Mouse (Mus musculus) embryonic stem cell, embryonic (primary cell): ENCODE measurements around the gene Ifnar2.

Experiments
- CTCF ChIA-PET, 4 experiments: fragments of 300-600 bp in 2 of 4; fragments of 350-600 bp in 2 of 4; sonication (Branson Sonifier 250); formaldehyde crosslinking; loops; one replicate each; lab custom pipeline; 2022; ENCODE audit warnings: inconsistent platforms in 2 of 4; lab: Charles Lee
- POLR2A ChIA-PET, 4 experiments: fragments of 300-600 bp in 2 of 4; fragments of 350-600 bp in 2 of 4; sonication (Branson Sonifier 250); formaldehyde crosslinking; loops; one replicate each; lab custom pipeline; 2022; ENCODE audit warnings: antibody characterized with exemption in 4 of 4, inconsistent platforms in 1 of 4; lab: Charles Lee

The Ifnar2 gene

DNA sequence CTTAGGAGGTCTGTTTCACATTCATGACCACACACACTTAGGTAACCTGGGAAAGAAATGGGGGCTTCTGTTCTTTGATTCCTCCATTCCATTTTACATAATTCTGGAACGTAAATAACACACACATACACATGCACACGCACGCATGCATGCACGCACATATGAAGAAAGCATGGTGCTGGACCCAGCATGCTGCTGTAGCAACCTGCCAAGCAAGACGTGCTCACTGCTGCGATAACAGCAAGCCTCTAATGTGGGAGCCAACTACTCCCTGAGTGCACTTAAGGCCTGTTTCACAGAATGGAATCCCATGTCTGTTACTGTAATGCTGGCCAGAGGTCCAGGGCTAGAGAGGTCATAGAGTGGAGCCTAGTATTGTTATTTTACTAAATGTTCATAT is 19.4 kb upstream of the Ifnar2 start:
- CTCF ChIA-PET = interaction anchor here in 3 of 4 experiments (0.5 to 1.5 kb wide), 9 partner anchors 83 to 272 kb away, joined by 3 to 11 read pairs (median 4); partner anchors contain the start of genes Olig1 (in 1 of the 3) and Olig2 (in 1 of the 3)
- POLR2A ChIA-PET = no interaction called here

DNA sequence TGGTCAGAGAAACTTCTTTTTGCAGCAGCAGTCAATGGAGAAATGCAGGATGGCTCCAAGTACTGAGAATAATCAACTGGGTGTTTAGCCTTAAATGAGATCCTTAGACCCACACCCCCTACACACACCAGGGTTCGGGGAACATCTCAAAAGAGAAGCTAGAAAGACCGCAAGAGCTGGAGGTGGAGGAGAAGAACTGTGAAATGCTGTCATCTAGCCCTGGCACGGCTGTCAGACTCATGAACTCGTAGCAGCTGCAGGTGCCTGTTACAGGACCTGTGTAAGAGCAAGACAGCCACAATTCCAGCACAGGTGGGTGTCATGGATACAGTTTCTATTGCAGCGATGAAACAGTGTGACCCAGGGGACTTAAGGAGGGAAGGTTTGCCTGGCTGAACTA is 18.9 kb upstream of the Ifnar2 start:
- POLR2A ChIA-PET = interaction anchor here in 2 of 4 experiments (0.6 to 0.8 kb wide), 2 partner anchors 111 to 166 kb away, joined by 3 to 4 read pairs; no protein-coding TSS in a partner anchor
- CTCF ChIA-PET = interaction anchor here in 2 of 4 experiments (0.5 to 2.0 kb wide), 4 partner anchors 128 to 273 kb away, joined by 3 to 5 read pairs (median 4); partner anchors contain the start of gene Olig2 (in 1 of the 2)

DNA sequence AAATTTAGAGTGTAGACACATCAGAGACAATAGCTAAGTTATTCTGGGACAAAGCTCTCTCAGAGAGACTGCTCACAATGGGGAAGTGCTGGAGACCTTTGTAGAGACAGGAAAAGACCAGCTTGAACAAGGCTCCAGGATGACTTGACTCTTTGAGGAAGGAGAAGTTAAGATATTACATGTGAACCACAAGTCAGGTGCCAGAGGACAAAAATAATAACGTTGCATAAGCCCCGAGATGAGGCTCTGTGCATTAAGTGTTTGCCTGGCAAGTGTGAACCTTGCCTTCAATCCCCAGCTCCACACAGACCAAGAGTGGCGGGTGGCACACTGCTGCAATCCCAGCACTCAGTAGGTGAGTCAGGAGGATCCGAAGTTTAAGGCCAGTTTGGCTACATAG is 18.0 kb upstream of the Ifnar2 start:
- ChIA-PET POLR2A (no interaction called here), CTCF (interaction anchor here in 1 of 4 experiments (2.0 kb wide), 1 partner anchor 129 kb away, joined by 5 read pairs; the partner anchor contains the start of gene Olig2)

- POLR2A ChIA-PET = no interaction called here
Observed at GRCm38 (mm10) chr16:91355160-91355559, 17.4 kb upstream of the Ifnar2 start.

GRCm38 (mm10) chr16:91356760-91357525 is 15.6 kb upstream of the Ifnar2 start:
- POLR2A ChIA-PET = interaction anchor here in 2 of 4 experiments (1.0 to 2.2 kb wide), 2 partner anchors 38 to 49 kb away, joined by 3 to 5 read pairs; partner anchors contain the start of gene Il10rb (in 1 of the 2)
- CTCF ChIA-PET = interaction anchor here in 2 of 4 experiments (0.6 to 1.4 kb wide), 3 partner anchors 93 to 278 kb away, joined by 3 read pairs; no protein-coding TSS in a partner anchor

More at GRCm38 (mm10) chr16:91355160-91355559, 17.4 kb upstream of the Ifnar2 start:
- CTCF ChIA-PET = interaction anchor here in 1 of 4 experiments (2.0 kb wide), 1 partner anchor 130 kb away, joined by 5 read pairs; the partner anchor contains the start of gene Olig2

GRCm38 (mm10) chr16:91357526-91357900 is 15.1 kb upstream of the Ifnar2 start:
- ChIA-PET CTCF (interaction anchor here in 2 of 4 experiments (0.6 to 1.7 kb wide), 7 partner anchors 8 to 279 kb away, joined by 3 to 11 read pairs (median 3); no protein-coding TSS in a partner anchor), POLR2A (interaction anchor here in 2 of 4 experiments (0.8 to 2.2 kb wide), 3 partner anchors 10 to 48 kb away, joined by 3 to 5 read pairs (median 3); partner anchors contain the start of gene Il10rb (in 1 of the 2))

DNA sequence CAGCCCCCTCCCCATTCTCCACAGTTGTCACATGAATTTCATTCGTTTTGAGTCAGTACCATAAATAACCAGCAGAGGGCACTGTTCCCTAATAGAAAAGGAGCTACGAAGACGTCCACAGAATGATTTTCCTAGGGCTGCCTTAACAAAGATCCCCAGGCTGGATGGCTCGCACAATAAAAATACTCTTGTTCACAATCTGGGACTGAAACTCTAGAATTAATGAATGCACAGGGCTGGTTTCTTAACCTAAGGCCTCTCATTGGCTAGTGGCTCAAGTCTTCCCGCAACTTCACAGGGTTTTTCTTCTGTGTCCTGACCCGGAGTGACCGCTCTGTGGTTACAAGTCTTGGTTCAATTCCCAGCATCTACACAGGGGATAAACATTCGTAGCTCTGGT is 14.0 kb upstream of the Ifnar2 start:
- ChIA-PET POLR2A (interaction anchor here (0.6 to 2.2 kb wide), 8 partner anchors 11 to 1117 kb away, joined by 3 to 5 read pairs (median 3); partner anchors contain the start of gene Il10rb (in 1 of the 4)), CTCF (interaction anchor here (0.6 to 1.7 kb wide), 56 partner anchors 9 to 1257 kb away, joined by 3 to 11 read pairs (median 4); partner anchors contain the start of genes Ifnar2 (in 2 of the 4), Il10rb (in 2 of the 4) and Dnajc28 (in 1 of the 4))

DNA sequence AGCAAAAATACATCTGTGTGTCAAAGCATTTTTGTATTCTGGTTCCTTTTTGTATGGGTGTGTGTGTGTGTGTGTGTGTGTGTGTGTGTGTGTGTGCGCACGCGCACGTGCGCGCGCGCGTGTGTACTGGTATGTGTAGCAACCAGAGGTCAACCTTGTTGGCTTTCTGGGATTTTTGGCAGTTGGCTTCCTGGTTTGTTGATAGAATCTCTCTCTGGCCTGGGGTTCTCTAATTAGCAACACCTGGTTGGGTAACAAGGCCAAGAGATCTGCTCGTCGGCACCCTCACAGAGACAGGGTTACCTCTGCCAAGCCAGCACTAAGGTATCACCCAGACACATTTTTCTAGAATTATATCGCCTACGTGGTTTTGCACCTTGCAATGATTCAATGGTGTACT is 13.1 kb upstream of the Ifnar2 start:
- POLR2A ChIA-PET = interaction anchor here in 1 of 4 experiments (0.9 to 1.0 kb wide), 2 partner anchors 20 to 529 kb away, joined by 3 read pairs; no protein-coding TSS in a partner anchor
- CTCF ChIA-PET = interaction anchor here in 2 of 4 experiments (1.1 to 1.5 kb wide), 2 partner anchors 90 to 154 kb away, joined by 4 to 7 read pairs; no protein-coding TSS in a partner anchor

DNA sequence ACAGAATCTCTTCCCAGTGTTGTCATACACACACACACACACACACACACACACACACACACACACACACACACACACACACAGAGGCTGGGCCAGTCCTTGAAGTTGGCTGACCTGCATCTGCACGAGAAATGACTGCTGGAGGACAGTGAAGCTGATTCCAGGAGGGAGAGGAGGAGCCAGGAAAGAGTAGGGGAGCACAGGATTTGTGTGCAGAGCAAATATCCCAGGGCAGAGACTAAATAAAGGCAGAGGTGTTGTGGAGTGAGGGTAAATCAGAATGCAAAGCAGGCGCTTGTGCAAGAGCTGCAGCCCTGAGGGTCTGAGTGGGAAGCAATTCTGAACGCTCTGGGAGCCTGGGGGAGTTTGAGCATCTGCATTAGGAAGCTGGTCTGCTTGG is 12.4 kb upstream of the Ifnar2 start:
- ChIA-PET CTCF (interaction anchor here in 2 of 4 experiments (0.5 to 0.6 kb wide), 2 partner anchors 30 to 90 kb away, joined by 3 read pairs; partner anchors contain the start of gene Olig1 (in 1 of the 2)), POLR2A (interaction anchor here in 1 of 4 experiments (0.9 kb wide), 1 partner anchor 19 kb away, joined by 3 read pairs; no protein-coding TSS in a partner anchor)

- POLR2A ChIA-PET = interaction anchor here in 1 of 4 experiments (1.8 kb wide), 1 partner anchor 123 kb away, joined by 5 read pairs; the partner anchor contains the start of gene Ifnar1
- CTCF ChIA-PET = interaction anchor here in 1 of 4 experiments (0.7 kb wide), 1 partner anchor 989 kb away, joined by 4 read pairs; no protein-coding TSS in a partner anchor
Observed at GRCm38 (mm10) chr16:91362006-91362405, 10.6 kb upstream of the Ifnar2 start.

DNA sequence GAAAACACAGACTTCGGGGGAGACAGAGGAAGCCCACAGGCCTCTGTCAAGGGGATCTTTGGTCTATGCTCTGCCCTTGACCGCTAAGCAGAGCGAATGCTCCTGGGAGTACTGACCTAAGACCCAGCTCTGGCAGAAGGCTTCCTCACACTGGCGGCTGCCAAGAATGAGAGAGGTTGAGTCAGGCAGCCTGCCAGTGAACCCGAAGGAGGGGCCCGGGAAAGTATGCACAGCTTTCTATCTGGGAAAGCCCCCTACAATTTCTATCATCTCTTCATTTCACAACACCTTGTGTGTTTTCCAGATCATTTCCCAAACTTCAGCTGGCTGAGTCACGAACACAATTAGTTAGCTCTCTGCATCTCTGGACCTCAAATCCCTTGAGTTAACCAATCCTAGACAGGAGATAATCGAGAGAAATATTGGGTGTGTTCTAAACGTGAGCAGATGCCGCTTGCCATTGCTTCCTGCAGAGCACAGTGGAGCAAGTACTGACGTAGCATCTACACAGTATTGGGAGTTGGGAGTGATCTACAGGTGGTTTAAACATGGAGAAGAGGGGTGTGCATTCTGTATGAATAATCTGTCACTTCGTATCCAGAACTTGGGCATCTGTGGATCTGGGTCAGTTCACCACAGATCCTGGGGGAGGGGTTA is 9.8 kb upstream of the Ifnar2 start:
- ChIA-PET POLR2A (no interaction called here), CTCF (interaction anchor here in 1 of 4 experiments (0.7 kb wide), 1 partner anchor 365 kb away, joined by 3 read pairs; no protein-coding TSS in a partner anchor)

DNA sequence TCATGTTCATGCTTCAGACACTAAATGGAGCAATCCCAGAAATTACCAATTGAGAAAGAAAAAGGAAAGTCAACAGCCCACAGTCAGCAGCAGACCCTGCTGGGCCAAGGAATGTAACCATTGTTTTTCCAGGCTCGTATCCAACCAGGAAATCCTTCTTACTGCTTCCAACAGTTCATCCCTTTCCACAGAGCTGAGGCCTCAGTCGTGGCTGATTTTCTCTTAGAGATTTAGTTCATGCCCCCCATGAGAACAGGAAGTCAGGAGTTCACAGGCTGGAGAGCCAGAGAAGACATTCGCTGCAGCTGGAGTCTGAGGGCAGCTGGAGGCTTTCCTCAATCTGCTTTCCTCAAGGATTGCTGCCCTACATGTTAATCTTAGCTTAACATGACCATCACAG is 9.1 kb upstream of the Ifnar2 start:
- POLR2A ChIA-PET = interaction anchor here in 1 of 4 experiments (0.9 kb wide), 1 partner anchor 16 kb away, joined by 4 read pairs; no protein-coding TSS in a partner anchor
- CTCF ChIA-PET = no interaction called here

GRCm38 (mm10) chr16:91366567-91366966 is 6.0 kb upstream of the Ifnar2 start:
- ChIA-PET POLR2A (interaction anchor here in 2 of 4 experiments (0.5 kb wide), 2 partner anchors 15 to 569 kb away, joined by 3 read pairs; no protein-coding TSS in a partner anchor), CTCF (no interaction called here)

- POLR2A ChIA-PET = no interaction called here
- CTCF ChIA-PET = no interaction called here
Observed at GRCm38 (mm10) chr16:91367066-91367465, 5.5 kb upstream of the Ifnar2 start.

GRCm38 (mm10) chr16:91373473-91374252 is 1.1 kb downstream of the Ifnar2 start:
- POLR2A ChIA-PET = interaction anchor here in 3 of 4 experiments (0.5 to 1.6 kb wide), 10 partner anchors 9 to 624 kb away, joined by 3 to 8 read pairs (median 3); partner anchors contain the start of genes Gart (in 1 of the 3), Il10rb (in 1 of the 3) and Son (in 1 of the 3)
- CTCF ChIA-PET = interaction anchor here in 2 of 4 experiments (0.6 to 1.9 kb wide), 3 partner anchors 15 to 296 kb away, joined by 3 to 8 read pairs (median 4); no protein-coding TSS in a partner anchor

DNA sequence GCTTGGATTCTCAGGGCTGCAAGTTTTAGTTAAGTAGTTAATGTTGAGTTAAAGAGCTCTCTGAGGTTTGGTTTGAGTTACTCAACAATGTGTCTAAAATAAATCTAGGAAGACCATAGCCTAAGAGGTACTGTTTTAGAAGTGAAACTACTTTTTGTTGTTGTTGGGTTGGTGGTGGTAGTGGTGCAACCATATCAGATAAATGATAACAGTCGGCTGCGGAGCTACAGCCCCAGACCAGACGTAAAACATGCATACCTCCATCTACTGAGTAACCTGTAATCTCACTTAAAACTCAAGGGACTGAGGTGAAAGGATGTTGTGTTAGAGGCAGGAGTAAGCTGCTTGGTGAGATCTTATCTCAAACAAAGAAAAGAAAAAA is 1.7 kb downstream of the Ifnar2 start:
- POLR2A ChIA-PET = interaction anchor here in 2 of 4 experiments (0.5 to 1.6 kb wide), 5 partner anchors 9 to 624 kb away, joined by 3 to 8 read pairs (median 3); no protein-coding TSS in a partner anchor
- CTCF ChIA-PET = interaction anchor here in 1 of 4 experiments (1.9 kb wide), 1 partner anchor 16 kb away, joined by 8 read pairs; no protein-coding TSS in a partner anchor

DNA sequence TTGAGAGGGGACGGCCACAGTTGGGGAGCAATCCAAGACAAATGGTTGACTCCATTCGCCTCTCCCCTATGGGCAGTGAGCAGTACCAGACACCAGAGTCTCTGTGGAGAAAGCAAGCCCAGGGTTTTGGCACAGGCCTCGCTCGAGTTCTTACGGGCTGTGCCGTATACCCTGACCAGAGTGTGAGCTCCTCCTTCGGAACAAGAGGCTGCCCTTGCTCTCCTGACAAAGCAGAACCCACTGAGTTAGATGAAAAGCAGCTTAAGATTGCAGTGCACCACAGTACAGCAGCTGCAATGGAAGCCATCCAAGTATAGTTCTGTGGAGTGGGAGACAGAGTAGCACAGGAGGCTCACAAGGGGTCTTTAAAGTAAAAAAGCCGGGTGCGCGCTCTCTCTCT is 4.1 kb downstream of the Ifnar2 start:
- ChIA-PET POLR2A (interaction anchor here in 2 of 4 experiments (0.6 to 0.9 kb wide), 2 partner anchors 10 to 804 kb away, joined by 3 to 4 read pairs; no protein-coding TSS in a partner anchor), CTCF (interaction anchor here in 1 of 4 experiments (1.7 kb wide), 1 partner anchor 18 kb away, joined by 8 read pairs; no protein-coding TSS in a partner anchor)
